Mouse (Mus musculus): Measurements from ENCODE around the gene Klhl12. TPM values are rescaled to one million over a fixed set of nuclear protein-coding genes. Genes with fewer than 3 reads are reported as not detected.
"Not testable (repeated sequence)": the region's sequence is repeated elsewhere in the genome, so short reads cannot be mapped to it uniquely, and the experiment has no call there.

Gene Klhl12
- total RNA-seq, 2 experiments from 2014 or later: 37.2 to 41.5 TPM

- DNase-seq (ENCODE audit: low spot score in 2 of 2): no peak
Observed at GRCm38 (mm10) chr1:134513312-134513860, 58.1 kb downstream of the Klhl12 start.

DNA sequence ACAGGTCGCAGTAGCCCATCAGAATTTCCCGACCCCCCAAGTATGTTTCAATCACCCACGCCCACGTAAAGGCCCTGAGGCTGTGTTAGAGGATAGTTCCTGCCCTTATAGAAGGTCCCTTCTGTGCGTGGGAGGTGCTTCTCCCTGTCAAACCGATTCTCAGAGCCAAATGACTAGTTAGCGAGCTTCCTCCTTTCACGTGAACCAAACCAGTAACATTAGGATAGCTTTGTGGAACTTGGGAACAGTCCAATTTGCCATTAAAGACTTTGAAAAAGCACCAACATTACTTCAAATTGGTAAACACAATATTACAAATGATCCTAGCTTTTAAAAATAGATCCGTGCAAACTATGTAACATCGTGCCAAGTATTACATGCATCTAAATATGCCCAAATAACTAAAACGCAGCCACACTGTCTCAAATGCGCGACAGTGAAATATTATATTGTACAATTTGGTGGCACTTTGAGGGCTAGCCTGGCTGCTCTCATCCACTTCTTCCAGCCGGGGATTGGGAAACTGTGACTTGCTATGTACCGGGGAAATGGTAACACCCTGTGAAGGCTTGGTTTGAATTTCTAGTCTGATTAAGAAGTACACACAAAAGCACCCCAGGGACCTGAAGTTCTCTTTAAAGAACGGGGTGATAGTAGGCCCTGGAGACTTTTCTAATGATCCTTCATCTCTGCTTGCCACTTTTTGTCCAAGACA is 58.7 kb downstream of the Klhl12 start:
- DNase-seq (ENCODE audit: low spot score in 2 of 2): no peak

GRCm38 (mm10) chr1:134515891-134516290 is 60.6 kb downstream of the Klhl12 start:
- no peak for DNase-seq (ENCODE audit: low spot score in 2 of 2)

GRCm38 (mm10) chr1:134516491-134517198 is 61.3 kb downstream of the Klhl12 start:
- DNase-seq (ENCODE audit: low spot score in 2 of 2): no peak

DNA sequence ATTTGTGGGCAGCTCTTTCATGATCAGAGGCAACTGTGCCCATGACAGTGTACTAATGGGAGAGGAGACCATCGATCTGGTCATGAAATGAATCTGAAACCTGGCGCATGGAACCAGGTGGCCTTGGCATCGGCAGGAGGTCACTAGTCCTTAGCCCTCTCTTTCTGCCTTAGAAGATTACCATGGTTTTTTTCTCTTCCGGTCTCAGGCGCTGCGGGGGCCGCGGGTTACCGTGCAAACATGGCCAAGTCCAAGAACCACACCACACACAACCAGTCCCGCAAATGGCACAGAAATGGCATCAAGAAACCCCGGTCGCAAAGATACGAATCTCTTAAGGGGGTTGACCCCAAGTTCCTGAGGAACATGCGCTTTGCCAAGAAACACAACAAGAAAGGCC is 62.5 kb downstream of the Klhl12 start:
- DNase-seq (ENCODE audit: low spot score in 2 of 2): not testable (repeated sequence)

DNA sequence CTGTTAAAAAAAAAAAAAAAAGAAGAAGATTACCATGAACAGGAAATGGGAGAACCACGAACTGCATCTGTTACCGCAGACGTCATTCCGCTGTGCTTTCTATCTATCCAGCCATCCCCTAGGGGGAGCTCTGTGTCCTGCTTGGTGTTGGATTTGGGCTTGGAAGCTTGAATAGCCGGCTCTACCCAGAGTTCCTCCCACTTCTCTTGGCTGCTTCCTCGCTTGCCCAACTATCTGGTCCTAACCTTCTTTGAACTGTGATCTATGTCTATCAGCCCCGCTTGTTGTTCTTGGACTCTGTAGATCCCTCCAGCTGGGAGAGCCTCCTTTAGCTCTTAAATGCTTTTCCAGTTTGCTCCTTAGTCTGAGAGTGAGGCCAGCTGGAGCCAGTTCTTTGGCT is 63.3 kb downstream of the Klhl12 start:
- DNase-seq (ENCODE audit: low spot score in 2 of 2): peak; percentile 82 to 89

GRCm38 (mm10) chr1:134519201-134519600 is 63.9 kb downstream of the Klhl12 start:
- not testable (repeated sequence) for DNase-seq (ENCODE audit: low spot score in 2 of 2)

DNA sequence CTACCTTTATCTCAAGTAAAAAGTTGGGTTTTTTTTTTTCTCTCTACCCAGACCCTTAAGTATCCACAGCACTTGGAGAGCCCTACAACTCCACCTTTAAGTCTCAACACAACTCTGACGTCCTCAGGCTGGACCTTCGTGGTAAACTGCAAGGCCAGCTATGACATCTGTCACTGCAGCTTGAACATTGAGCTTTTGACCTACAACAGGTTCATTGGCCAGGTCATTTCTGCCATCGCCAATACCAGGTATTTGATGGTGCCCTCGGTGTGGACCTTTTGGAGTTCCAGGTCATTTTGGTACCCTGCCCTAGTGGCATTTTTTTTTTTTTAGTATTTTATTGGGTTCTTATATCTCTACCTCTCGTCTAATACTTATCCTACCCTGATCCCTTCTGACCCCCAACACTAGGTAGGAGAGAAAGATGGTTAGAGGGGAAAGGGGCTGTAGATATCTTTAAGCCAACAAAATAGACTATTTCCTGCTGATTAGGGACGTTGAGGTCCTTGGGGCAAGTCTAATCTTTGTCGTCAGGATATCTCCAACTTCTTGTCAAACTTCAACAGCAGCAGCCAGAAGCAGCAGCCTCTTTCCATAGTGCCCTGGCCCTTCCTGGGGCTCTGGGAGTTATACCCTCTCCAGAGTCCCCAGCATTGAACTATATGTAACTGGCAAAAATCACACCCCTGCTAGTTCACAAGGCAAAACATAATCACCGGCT is 64.8 kb downstream of the Klhl12 start:
- no peak for DNase-seq (ENCODE audit: low spot score in 2 of 2)

- no peak for DNase-seq (ENCODE audit: low spot score in 2 of 2)
Observed at GRCm38 (mm10) chr1:134521163-134521562, 65.8 kb downstream of the Klhl12 start.

- DNase-seq (ENCODE audit: low spot score in 2 of 2): no peak
Observed at GRCm38 (mm10) chr1:134522325-134522724, 67.0 kb downstream of the Klhl12 start.

GRCm38 (mm10) chr1:134524424-134524823 is 69.1 kb downstream of the Klhl12 start:
- no peak for DNase-seq (ENCODE audit: low spot score in 2 of 2)

GRCm38 (mm10) chr1:134525015-134525414 is 69.7 kb downstream of the Klhl12 start:
- DNase-seq (ENCODE audit: low spot score in 2 of 2): no peak

- DNase-seq (ENCODE audit: low spot score in 2 of 2): no peak
Observed at GRCm38 (mm10) chr1:134526752-134527151, 71.4 kb downstream of the Klhl12 start.

DNA sequence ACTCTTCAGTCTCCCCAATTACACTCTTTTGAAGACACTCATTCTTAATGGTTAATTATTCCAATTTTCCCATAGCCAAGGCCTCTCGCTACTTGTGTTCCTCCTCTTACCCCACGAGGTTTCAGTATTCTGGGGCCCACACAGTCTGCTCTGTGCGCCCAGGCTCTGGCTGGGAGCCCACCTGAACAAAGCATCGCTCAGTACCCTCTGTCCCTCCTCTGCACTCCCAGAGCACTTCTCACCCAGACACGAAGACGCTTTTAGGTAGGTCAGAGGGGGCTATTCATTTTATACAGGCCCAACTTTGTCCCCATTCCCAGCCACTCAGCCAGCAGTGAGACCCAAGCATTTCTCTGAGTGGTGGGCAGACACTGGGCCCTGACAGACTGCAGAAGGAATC is 75.3 kb downstream of the Klhl12 start:
- DNase-seq (ENCODE audit: low spot score in 2 of 2): peak; percentile 50 to 80

- not testable (repeated sequence) for DNase-seq (ENCODE audit: low spot score in 2 of 2)
Observed at GRCm38 (mm10) chr1:134533710-134534109, 78.4 kb downstream of the Klhl12 start.

DNA sequence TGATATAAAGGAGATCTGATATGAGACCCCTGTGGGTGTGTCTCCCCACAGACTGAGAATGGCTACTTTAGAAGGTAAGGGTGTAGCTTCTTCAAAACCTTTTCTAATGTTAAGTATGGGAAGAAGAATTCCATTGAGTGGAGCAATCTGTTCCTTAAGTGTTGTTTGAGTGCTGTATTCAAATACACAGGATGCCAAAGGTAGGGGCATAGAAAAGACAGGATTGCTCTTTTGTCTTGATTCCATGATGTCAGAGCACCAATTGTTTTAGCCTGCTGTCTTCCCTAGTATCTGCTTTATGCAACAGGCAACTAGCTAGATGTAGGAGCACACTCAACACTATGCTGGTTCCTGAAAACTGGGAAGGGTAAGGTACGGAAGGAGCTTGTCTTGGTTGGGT is 79.7 kb downstream of the Klhl12 start:
- DNase-seq (ENCODE audit: low spot score in 2 of 2): no peak

- no peak for DNase-seq (ENCODE audit: low spot score in 2 of 2)
Observed at GRCm38 (mm10) chr1:134535513-134535912, 80.2 kb downstream of the Klhl12 start.

GRCm38 (mm10) chr1:134540610-134541009 is 85.3 kb downstream of the Klhl12 start:
- no peak for DNase-seq (ENCODE audit: low spot score in 2 of 2)

All from layer of hippocampus, postnatal 14 days (tissue).